Mouse (Mus musculus): Measurements from ENCODE around the gene Zbtb16. TPM values are rescaled to one million over a fixed set of nuclear protein-coding genes. Genes with fewer than 3 reads are reported as not detected.

Zbtb16 gene
- polyA plus RNA-seq, 1 experiment: 4.1 TPM

DNA sequence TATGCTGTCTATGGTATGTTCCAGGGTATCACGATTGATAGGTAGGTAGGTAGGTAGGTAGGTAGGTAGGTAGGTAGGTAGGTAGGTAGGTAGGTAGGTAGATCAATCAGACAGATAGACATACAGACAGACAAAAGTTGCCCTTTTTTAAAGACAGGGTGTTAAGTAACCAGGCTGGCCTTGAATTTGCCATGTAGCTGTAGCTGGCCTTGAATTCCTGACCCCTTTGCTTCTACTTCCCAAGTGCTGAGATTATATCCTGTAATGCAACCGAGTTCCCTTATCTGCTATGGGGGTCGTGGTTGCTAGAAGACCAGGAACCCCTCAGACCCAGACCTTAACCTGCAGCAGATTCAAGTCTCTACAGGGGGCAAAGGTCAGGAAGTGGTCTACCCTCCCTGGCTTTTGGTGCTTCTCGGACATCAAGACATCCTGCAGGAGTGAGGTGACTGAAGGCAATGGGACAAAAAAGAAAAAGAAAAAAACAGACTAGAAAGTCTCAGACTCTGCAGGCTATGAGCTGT is 95.2 kb downstream of the Zbtb16 start:
- H3K36me3 ChIP-seq (ENCODE audit: control insufficient read depth, insufficient read depth, low read length): no peaks in the 10 kb centered on the region
- H3K27ac ChIP-seq (ENCODE audit: control insufficient read depth, insufficient read depth, low read length): no peak overlapping the region
- no peak for TF ChIP-seq CTCF (IDR thresholded peaks at IDR 0.05; ENCODE audit: borderline replicate concordance, control insufficient read depth, extremely low read depth, insufficient read depth, low read length, poor library complexity)
- TF ChIP-seq POLR2A (IDR thresholded peaks at IDR 0.05; ENCODE audit: control insufficient read depth, extremely low read depth, insufficient read depth, low read length, poor library complexity): no peak
- H3K4me1 ChIP-seq (replicated peaks; ENCODE audit: control insufficient read depth, insufficient read depth, low read length): peaks cover 4% of the 10 kb centered on the region; the same call in 1 of the 2 replicates
- H3K4me3 ChIP-seq (ENCODE audit: control insufficient read depth, insufficient read depth, low read length): no peak overlapping the region
- H3K27me3 ChIP-seq (ENCODE audit: control insufficient read depth, insufficient read depth, low read length): no peaks in the 10 kb centered on the region
- no peak for DNase-seq
- 41% methylated on average over 4 of the region's 4 CpGs for WGBS

- WGBS: 3% methylated on average over 11 of the region's 11 CpGs
- peak; percentile 48 for DNase-seq
- H3K4me1 ChIP-seq (replicated peaks; ENCODE audit: control insufficient read depth, insufficient read depth, low read length): peaks cover 4% of the 10 kb centered on the region; the same call in 1 of the 2 replicates
- TF ChIP-seq CTCF (IDR thresholded peaks at IDR 0.05; ENCODE audit: borderline replicate concordance, control insufficient read depth, extremely low read depth, insufficient read depth, low read length, poor library complexity) (no peak), POLR2A (IDR thresholded peaks at IDR 0.05; ENCODE audit: control insufficient read depth, extremely low read depth, insufficient read depth, low read length, poor library complexity) (no peak)
- H3K36me3 ChIP-seq (ENCODE audit: control insufficient read depth, insufficient read depth, low read length): no peaks in the 10 kb centered on the region
- no peak overlapping the region for H3K27ac ChIP-seq (ENCODE audit: control insufficient read depth, insufficient read depth, low read length)
- H3K27me3 ChIP-seq (ENCODE audit: control insufficient read depth, insufficient read depth, low read length): no peaks in the 10 kb centered on the region
- no peak overlapping the region for H3K4me3 ChIP-seq (ENCODE audit: control insufficient read depth, insufficient read depth, low read length)
These were observed 95.9 kb downstream of the Zbtb16 start for GRCm38 (mm10) chr9:48740098-48740505.

DNA sequence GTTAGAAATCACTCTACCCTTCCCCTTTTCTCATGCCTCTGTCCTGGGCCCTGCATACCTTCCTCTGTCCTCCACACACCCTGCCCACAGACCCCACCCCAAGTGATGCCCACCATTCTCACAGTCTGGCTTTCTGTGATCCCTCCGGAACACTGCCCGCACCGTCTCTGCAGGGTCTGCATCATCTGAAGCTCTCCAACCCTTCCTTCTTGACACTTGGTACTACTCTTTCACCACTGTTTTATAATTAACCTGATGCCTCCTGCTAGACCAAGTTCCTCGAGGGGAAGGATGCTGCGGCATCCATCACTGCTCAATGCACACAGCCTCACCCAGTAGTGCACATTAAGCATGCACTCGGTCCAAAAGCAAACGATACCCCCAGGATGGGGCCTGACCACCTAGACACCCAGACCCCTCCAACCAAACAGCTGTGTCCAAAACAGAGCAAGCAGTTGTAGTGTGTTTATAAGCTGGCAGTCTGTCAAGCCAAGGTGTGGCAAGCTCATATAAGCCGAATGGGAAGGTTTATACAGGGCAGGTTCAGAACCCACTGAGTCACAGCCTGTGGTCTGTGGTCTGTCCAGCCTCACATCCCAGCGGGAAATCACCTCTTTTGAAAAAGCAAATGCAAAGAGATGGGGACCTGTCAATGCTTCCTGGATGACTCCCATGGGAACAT is 97.1 kb downstream of the Zbtb16 start:
- no peak for DNase-seq
- H3K36me3 ChIP-seq (ENCODE audit: control insufficient read depth, insufficient read depth, low read length): no peaks in the 10 kb centered on the region
- H3K27me3 ChIP-seq (ENCODE audit: control insufficient read depth, insufficient read depth, low read length): no peaks in the 10 kb centered on the region
- H3K27ac ChIP-seq (ENCODE audit: control insufficient read depth, insufficient read depth, low read length): no peak overlapping the region
- peaks cover 4% of the 10 kb centered on the region; the same call in 1 of the 2 replicates for H3K4me1 ChIP-seq (replicated peaks; ENCODE audit: control insufficient read depth, insufficient read depth, low read length)
- 81% methylated on average over 9 of the region's 9 CpGs for WGBS
- TF ChIP-seq POLR2A (IDR thresholded peaks at IDR 0.05; ENCODE audit: control insufficient read depth, extremely low read depth, insufficient read depth, low read length, poor library complexity): no peak
- no peak for TF ChIP-seq CTCF (IDR thresholded peaks at IDR 0.05; ENCODE audit: borderline replicate concordance, control insufficient read depth, extremely low read depth, insufficient read depth, low read length, poor library complexity)
- H3K4me3 ChIP-seq (ENCODE audit: control insufficient read depth, insufficient read depth, low read length): no peak overlapping the region

DNA sequence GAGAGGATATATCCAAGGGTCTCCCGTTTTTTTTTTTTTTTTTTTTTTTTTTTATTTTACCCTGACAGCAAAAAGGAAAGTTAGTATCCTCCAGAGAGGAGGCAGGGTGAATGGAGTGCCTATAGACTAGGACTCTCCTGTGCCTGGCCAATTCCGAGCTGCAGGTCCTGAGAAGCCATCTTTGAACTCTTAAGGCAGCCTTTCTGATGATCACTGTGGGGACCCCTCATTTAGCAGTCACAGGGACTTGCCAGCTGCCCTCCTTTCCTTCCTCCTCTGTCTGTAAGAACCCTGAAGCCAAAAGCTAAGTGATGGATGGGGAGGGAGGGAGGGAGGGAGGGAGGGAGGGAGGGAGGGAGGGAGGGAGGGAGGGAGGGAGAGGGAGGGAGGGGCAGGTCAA is 98.1 kb downstream of the Zbtb16 start:
- TF ChIP-seq POLR2A (IDR thresholded peaks at IDR 0.05; ENCODE audit: control insufficient read depth, extremely low read depth, insufficient read depth, low read length, poor library complexity) (no peak), CTCF (IDR thresholded peaks at IDR 0.05; ENCODE audit: borderline replicate concordance, control insufficient read depth, extremely low read depth, insufficient read depth, low read length, poor library complexity) (no peak)
- no peak for DNase-seq
- Histone ChIP-seq H3K4me3 (ENCODE audit: control insufficient read depth, insufficient read depth, low read length) (no peak overlapping the region), H3K27ac (ENCODE audit: control insufficient read depth, insufficient read depth, low read length) (no peak overlapping the region), H3K27me3 (ENCODE audit: control insufficient read depth, insufficient read depth, low read length) (no peaks in the 10 kb centered on the region), H3K36me3 (ENCODE audit: control insufficient read depth, insufficient read depth, low read length) (no peaks in the 10 kb centered on the region), H3K4me1 (replicated peaks; ENCODE audit: control insufficient read depth, insufficient read depth, low read length) (peaks cover 4% of the 10 kb centered on the region; the same call in 1 of the 2 replicates)
- 37% methylated on average over 2 of the region's 2 CpGs for WGBS

- no peaks in the 10 kb centered on the region for H3K27me3 ChIP-seq (ENCODE audit: control insufficient read depth, insufficient read depth, low read length)
- no peak overlapping the region for H3K27ac ChIP-seq (ENCODE audit: control insufficient read depth, insufficient read depth, low read length)
- TF ChIP-seq CTCF (IDR thresholded peaks at IDR 0.05; ENCODE audit: borderline replicate concordance, control insufficient read depth, extremely low read depth, insufficient read depth, low read length, poor library complexity) (no peak), POLR2A (IDR thresholded peaks at IDR 0.05; ENCODE audit: control insufficient read depth, extremely low read depth, insufficient read depth, low read length, poor library complexity) (no peak)
- no peak overlapping the region for H3K4me3 ChIP-seq (ENCODE audit: control insufficient read depth, insufficient read depth, low read length)
- no peaks in the 10 kb centered on the region for H3K36me3 ChIP-seq (ENCODE audit: control insufficient read depth, insufficient read depth, low read length)
- 58% methylated on average over 13 of the region's 13 CpGs for WGBS
- H3K4me1 ChIP-seq (replicated peaks; ENCODE audit: control insufficient read depth, insufficient read depth, low read length): peaks cover 6% of the 10 kb centered on the region; the same call in 1 of the 2 replicates
- DNase-seq: no peak
These were observed 98.7 kb downstream of the Zbtb16 start for GRCm38 (mm10) chr9:48737210-48737850.

GRCm38 (mm10) chr9:48736361-48737209 is 99.4 kb downstream of the Zbtb16 start:
- Histone ChIP-seq H3K27me3 (ENCODE audit: control insufficient read depth, insufficient read depth, low read length) (no peaks in the 10 kb centered on the region), H3K27ac (ENCODE audit: control insufficient read depth, insufficient read depth, low read length) (no peak overlapping the region), H3K4me3 (ENCODE audit: control insufficient read depth, insufficient read depth, low read length) (no peak overlapping the region), H3K36me3 (ENCODE audit: control insufficient read depth, insufficient read depth, low read length) (no peaks in the 10 kb centered on the region), H3K4me1 (replicated peaks; ENCODE audit: control insufficient read depth, insufficient read depth, low read length) (peaks cover 6% of the 10 kb centered on the region; the same call in 1 of the 2 replicates)
- WGBS: 64% methylated on average over 10 of the region's 10 CpGs
- DNase-seq: no peak
- TF ChIP-seq POLR2A (IDR thresholded peaks at IDR 0.05; ENCODE audit: control insufficient read depth, extremely low read depth, insufficient read depth, low read length, poor library complexity) (no peak), CTCF (IDR thresholded peaks at IDR 0.05; ENCODE audit: borderline replicate concordance, control insufficient read depth, extremely low read depth, insufficient read depth, low read length, poor library complexity) (no peak)

Data from thymus, adult 2 months (tissue).